Mouse (Mus musculus) embryonic facial prominence, embryonic 13.5 days (tissue): ENCODE data around the gene Aplp2. TPM values are rescaled to one million over a fixed set of nuclear protein-coding genes. Genes with fewer than 3 reads are reported as not detected.

ENCODE experiments used
- ATAC-seq: fragments of 200-750 bp; cut with Nextera tagmentation; 2 replicates; pipeline ENCODE4 v1.8.0; 2017; ENCODE audit warnings: low read depth; ENCODE audit not compliant: insufficient number of reproducible peaks, insufficient read depth, low FRiP score, low TSS enrichment
- H3K27ac ChIP-seq: fragments of 300-500 bp; sonication (generic); 2 replicates; pipeline ENCODE4 v1.5.1; 2015; ENCODE audit warnings: moderate library complexity, mild to moderate bottlenecking, inconsistent platforms
- H3K27me3 ChIP-seq: fragments of 300-500 bp; sonication (generic); 2 replicates; pipeline ENCODE4 v1.6.1; 2015; ENCODE audit warnings: mild to moderate bottlenecking, inconsistent platforms
- H3K36me3 ChIP-seq: fragments of 300-500 bp; sonication (generic); 2 replicates; pipeline ENCODE4 v1.6.1; 2015; ENCODE audit warnings: mild to moderate bottlenecking, inconsistent platforms
- H3K4me1 ChIP-seq: fragments of 300-500 bp; sonication (generic); 2 replicates; pipeline ENCODE4 v1.6.1; 2015; ENCODE audit warnings: inconsistent platforms
- H3K4me2 ChIP-seq: fragments of 300-500 bp; sonication (generic); 2 replicates; pipeline ENCODE4 v1.6.1; 2015; ENCODE audit warnings: moderate library complexity, mild to moderate bottlenecking, inconsistent platforms
- H3K4me3 ChIP-seq: fragments of 300-500 bp; sonication (generic); 2 replicates; pipeline ENCODE4 v1.5.1; 2015; ENCODE audit warnings: mild to moderate bottlenecking, inconsistent platforms
- H3K9ac ChIP-seq: fragments of 300-500 bp; sonication (generic); 2 replicates; pipeline ENCODE4 v1.6.1; 2015; ENCODE audit warnings: mild to moderate bottlenecking, inconsistent platforms
- H3K9me3 ChIP-seq: fragments of 300-500 bp; sonication (generic); 2 replicates; pipeline ENCODE4 v1.6.1; 2016; ENCODE audit warnings: inconsistent platforms
- WGBS: fragments of 180-500 bp; shearing (Covaris S2); methylation state at CpG from one replicate; pipeline ENCODE4 v1.1.7; 2015; ENCODE audit warnings: mixed read lengths; 5-methylcytosine and 5-hydroxymethylcytosine counted together
- polyA plus RNA-seq: library from polyadenylated mRNA; unstranded; fragments of >200 nt; fragmentation: Nextera tagmentation; extraction: Ambion mirVana; gene quantifications from 2 replicates; pipeline ENCODE4 v1.2.1, GENCODE M21; 2015

The Aplp2 gene
- polyA plus RNA-seq, 1 experiment from 2014 or later: 210 TPM

DNA sequence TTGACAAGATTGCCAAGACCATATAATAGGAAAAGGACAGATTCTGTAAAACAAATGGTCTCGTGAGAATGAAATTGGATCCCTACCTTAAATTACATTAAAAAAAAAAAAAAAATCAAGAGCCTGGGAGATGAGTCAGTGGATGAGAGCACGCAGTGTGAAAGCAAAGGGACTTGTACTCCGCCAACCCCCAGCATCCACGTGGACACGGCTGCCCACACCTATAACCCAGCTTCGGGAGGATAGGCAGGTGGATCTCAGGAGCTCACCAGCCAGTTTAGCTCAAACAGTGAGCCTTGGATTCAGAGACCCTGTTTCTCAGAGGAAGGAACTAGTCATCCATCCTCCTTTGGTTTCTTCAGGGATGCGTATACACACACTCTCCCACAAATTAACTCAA, 13.8 kb downstream of the Aplp2 start:
- no peak for ATAC-seq
- Histone ChIP-seq H3K4me1 (no peaks in the 10 kb centered on the region), H3K4me3 (no peak overlapping the region), H3K4me2 (no peak overlapping the region), H3K9ac (no peak overlapping the region), H3K27me3 (no peaks in the 10 kb centered on the region), H3K36me3 (peaks cover 9% of the 10 kb centered on the region), H3K9me3 (0 out of 2 replicates have a peak, but pooled peaks cover 4% of the 10 kb centered on the region), H3K27ac (no peak overlapping the region)
- 90% methylated on average over 7 of the region's 7 CpGs for WGBS

DNA sequence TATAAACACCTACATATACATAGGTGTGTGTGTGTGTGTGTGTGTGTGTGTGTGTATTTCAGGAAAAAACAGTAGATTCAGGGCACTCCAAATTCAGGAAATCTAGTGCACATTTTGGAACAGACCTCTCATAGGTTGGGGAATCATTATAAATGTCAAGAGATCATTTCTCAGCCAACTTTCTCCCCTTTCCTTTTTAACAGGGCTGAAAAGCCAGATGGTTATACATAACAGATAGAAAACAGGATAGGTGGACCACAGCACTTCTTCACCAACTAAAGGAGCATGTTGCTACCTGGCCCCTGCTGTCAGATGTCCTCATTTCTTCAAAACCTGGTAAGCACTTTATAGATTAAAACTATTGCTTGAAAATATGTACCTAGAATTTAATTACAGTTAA, 14.9 kb downstream of the Aplp2 start:
- Histone ChIP-seq H3K27ac (no peak overlapping the region), H3K27me3 (no peaks in the 10 kb centered on the region), H3K4me2 (no peak overlapping the region), H3K9ac (no peak overlapping the region), H3K36me3 (peaks cover 9% of the 10 kb centered on the region), H3K4me3 (no peak overlapping the region), H3K9me3 (0 out of 2 replicates have a peak, but pooled peaks cover 4% of the 10 kb centered on the region), H3K4me1 (no peaks in the 10 kb centered on the region)
- ATAC-seq: no peak

DNA sequence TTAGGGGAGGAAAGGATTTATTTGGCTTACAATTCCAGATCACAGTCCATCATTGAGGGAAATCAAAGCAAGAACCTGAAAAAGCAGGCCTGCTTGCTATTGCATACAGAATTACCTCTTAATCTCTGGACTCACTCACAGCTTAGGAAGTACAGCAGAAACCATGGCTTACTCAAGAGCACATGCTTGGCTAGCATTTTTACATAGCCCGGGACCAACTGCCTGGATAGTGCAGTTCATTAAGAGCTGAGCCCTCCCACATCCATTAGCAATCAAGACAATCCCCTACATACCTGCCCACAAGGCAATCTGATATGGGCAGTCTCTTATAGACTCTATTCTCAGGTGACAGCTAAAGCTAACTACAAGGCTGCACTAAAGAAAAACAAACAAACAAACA, 16.0 kb downstream of the Aplp2 start:
- H3K4me2 ChIP-seq: no peak overlapping the region
- peaks cover 4% of the 10 kb centered on the region; the same call in 1 of the 2 replicates for H3K4me1 ChIP-seq
- H3K9me3 ChIP-seq: 0 out of 2 replicates have a peak, but pooled peaks cover 4% of the 10 kb centered on the region
- H3K27me3 ChIP-seq: no peaks in the 10 kb centered on the region
- no peak overlapping the region for H3K9ac ChIP-seq
- H3K36me3 ChIP-seq: peaks cover 9% of the 10 kb centered on the region
- ATAC-seq: no peak
- no peak overlapping the region for H3K27ac ChIP-seq
- H3K4me3 ChIP-seq: no peak overlapping the region
- 76% methylated on average over 1 of the region's 1 CpGs for WGBS

DNA sequence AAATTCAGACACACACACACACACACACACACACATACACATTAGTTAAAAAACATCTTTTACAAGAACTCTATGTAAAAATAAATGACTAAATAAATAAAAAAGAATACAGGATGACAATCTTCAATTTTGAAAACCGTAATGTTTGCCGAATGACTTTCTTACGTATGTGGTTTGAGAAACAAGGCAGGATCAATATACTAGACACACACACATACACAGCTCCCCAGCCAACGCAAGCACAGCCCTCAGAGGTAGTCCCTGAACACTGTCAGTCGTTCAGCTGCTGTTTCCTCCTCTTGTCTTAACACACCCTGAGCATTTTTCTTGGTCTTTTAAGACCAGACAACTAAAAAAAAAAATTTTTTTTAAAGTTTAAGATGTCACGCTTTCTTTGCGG, 19.2 kb downstream of the Aplp2 start:
- Histone ChIP-seq H3K4me1 (peaks cover 6% of the 10 kb centered on the region; the same call in 1 of the 2 replicates), H3K4me2 (no peak overlapping the region), H3K36me3 (peaks cover 9% of the 10 kb centered on the region), H3K4me3 (no peak overlapping the region), H3K27ac (no peak overlapping the region), H3K9ac (no peak overlapping the region), H3K9me3 (0 out of 2 replicates have a peak, but pooled peaks cover 4% of the 10 kb centered on the region), H3K27me3 (no peaks in the 10 kb centered on the region)
- WGBS: 90% methylated on average over 7 of the region's 7 CpGs
- no peak for ATAC-seq

DNA sequence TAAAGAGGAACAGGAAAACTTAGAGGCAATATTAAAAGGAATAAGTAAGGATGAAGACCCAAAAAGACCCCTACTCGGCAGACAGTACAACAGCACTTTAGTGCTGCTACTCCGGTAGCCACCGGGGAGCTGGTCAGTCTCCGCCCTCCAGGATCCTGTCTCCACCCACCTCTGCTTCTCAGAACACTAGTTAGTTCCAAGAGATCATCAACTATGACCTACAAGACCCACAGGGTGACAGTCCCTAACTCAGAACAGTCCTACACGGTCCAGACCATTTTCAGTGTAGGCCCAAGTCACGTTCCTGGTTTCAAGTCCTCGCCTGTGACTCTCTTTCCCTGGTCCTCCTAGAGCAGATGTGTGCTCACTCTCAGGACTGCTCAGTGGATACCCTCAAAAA, 20.1 kb downstream of the Aplp2 start:
- Histone ChIP-seq H3K9me3 (0 out of 2 replicates have a peak, but pooled peaks cover 4% of the 10 kb centered on the region), H3K4me3 (no peak overlapping the region), H3K36me3 (peaks cover 9% of the 10 kb centered on the region), H3K4me2 (no peak overlapping the region), H3K27ac (no peak overlapping the region), H3K4me1 (peaks cover 6% of the 10 kb centered on the region; the same call in 1 of the 2 replicates), H3K9ac (no peak overlapping the region), H3K27me3 (no peaks in the 10 kb centered on the region)
- WGBS: 62% methylated on average over 7 of the region's 7 CpGs
- no peak for ATAC-seq

DNA sequence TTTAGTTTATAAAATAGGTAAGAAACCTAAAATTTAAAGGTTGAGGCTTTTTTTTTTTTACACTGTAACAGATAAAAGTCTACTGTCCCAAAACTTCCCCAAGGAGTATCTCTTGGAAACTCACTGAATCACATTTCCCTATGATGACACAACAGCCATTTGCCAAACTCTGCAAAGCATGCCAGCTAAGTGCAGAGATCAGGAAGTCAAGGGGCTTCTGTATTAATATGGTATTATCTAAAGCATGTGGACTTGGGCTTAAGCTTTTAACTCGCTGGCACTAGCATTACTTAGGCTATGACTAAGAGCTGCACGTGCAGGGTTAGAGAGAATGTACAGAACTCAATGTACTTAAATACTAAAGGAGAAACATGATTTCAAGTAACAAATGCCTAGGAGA, 22.4 kb downstream of the Aplp2 start:
- H3K9ac ChIP-seq: no peak overlapping the region
- 67% methylated on average over 2 of the region's 2 CpGs for WGBS

DNA sequence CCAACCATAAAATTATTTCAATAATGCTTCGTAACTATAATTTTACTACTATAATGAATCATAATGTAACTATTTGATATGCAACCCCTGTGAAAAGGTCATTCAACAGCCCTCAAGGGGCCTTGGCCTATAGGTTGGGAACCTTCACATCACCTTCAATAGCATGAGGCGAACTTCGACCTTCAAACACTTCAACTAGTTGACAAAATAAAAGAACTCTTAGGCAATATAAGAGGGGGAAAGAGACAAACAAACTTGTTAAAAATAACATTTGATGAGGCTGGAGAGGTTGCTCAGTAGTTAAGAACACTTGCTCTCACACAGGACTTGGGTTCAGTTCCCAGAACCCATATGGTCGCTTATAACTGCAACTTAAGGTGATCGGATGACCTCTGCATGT, 27.2 kb downstream of the Aplp2 start:
- H3K27me3 ChIP-seq: no peaks in the 10 kb centered on the region
- H3K4me3 ChIP-seq: no peak overlapping the region
- H3K36me3 ChIP-seq: no peaks in the 10 kb centered on the region
- no peak overlapping the region for H3K27ac ChIP-seq
- peaks cover 25% of the 10 kb centered on the region for H3K4me1 ChIP-seq
- no peaks in the 10 kb centered on the region for H3K9me3 ChIP-seq
- no peak for ATAC-seq
- 94% methylated on average over 5 of the region's 5 CpGs for WGBS
- no peak overlapping the region for H3K4me2 ChIP-seq
- no peak overlapping the region for H3K9ac ChIP-seq

More for the DNA sequence above, 22.4 kb downstream of the Aplp2 start:
- H3K4me1 ChIP-seq: peaks cover 6% of the 10 kb centered on the region; the same call in 1 of the 2 replicates
- no peak for ATAC-seq
- H3K36me3 ChIP-seq: peaks cover 9% of the 10 kb centered on the region
- no peaks in the 10 kb centered on the region for H3K9me3 ChIP-seq
- H3K4me2 ChIP-seq: no peak overlapping the region
- H3K27me3 ChIP-seq: no peaks in the 10 kb centered on the region
- H3K27ac ChIP-seq: no peak overlapping the region
- no peak overlapping the region for H3K4me3 ChIP-seq

DNA sequence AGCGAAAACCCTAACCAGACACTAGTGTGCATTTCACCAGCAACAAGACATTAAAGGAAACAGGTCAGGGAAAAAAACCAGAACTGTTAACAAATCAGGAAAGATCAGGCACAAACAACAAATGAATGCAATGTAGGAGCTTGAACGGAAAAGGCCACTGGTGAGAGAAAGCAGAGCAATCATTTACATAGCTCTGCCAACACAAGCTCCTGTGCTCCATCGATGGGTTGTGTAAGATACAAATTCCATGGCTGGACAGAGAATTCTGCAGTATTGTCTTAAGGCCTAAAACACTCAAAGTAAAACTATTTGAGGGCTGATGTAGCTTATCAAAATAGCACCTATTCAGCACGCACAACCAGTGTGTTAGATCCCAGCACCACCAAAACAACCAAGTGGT, 28.6 kb downstream of the Aplp2 start:
- ATAC-seq: no peak
- H3K27me3 ChIP-seq: no peaks in the 10 kb centered on the region
- H3K4me3 ChIP-seq: no peak overlapping the region
- no peak overlapping the region for H3K9ac ChIP-seq
- no peak overlapping the region for H3K27ac ChIP-seq
- H3K9me3 ChIP-seq: no peaks in the 10 kb centered on the region
- H3K36me3 ChIP-seq: no peaks in the 10 kb centered on the region
- 81% methylated on average over 4 of the region's 4 CpGs for WGBS
- no peak overlapping the region for H3K4me2 ChIP-seq
- H3K4me1 ChIP-seq: peaks cover 23% of the 10 kb centered on the region

DNA sequence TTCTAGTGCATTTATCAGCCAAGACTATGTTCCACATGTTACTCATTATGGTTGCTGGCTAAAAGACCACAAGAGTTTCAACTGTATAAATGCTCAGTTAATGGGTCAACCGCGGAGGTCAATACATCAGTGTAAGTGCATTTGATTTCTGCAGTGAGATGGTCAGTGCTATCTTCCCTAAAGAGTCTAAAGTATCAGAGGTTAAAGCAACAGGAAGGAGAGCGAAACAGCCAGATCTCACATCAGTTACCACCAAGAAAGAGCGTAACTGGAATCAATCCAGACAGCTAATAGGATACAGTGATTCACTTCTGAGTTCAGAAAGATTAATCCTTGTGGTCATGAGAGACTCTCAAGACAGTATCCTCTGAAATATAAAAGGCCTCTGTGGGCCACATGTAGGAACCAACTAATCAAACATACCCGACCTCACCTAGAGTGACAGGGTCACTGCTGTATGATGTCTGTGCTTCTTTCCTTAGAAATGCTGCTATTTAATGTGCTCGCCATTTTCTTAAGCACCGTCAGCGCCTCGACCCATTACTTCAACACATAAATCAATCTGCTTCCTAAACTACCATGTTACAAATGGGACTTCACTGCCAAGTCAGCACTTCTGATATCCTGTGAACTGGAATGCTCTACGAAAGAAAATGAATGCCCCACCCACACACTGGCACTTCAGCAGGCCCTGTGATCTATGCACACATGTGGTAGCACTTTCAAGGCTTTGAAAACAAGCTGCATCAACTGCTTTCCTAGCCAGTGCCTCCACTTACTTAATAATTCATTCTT, 30.1 kb downstream of the Aplp2 start:
- 46% methylated on average over 10 of the region's 10 CpGs for WGBS
- no peak for ATAC-seq
- Histone ChIP-seq H3K36me3 (peaks cover 2% of the 10 kb centered on the region), H3K27ac (peak overlapping the region; percentile 28; the same call in 1 of the 2 replicates), H3K4me2 (no peak overlapping the region), H3K9ac (no peak overlapping the region), H3K27me3 (no peaks in the 10 kb centered on the region), H3K9me3 (no peaks in the 10 kb centered on the region), H3K4me3 (no peak overlapping the region), H3K4me1 (peaks cover 26% of the 10 kb centered on the region)

DNA sequence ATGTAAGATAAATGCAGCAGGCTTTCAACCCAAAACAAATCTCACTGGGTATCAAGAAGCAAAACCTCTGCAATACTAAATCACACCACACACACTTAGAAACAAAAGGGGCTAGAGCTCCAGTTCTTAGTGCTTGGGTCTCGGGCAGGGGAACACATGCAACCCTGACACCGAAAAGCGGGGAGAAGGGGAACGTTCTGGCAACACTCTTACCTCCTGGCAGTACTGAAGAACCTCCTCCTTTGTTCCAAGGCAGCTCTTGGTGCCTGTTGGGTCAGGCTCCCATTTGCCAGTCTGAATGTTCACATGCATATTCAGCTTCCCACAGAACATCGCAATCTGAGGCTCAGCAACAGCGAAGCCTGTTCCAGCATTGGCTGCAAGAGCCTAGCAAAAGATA, 33.9 kb downstream of the Aplp2 start:
- Histone ChIP-seq H3K4me1 (peaks cover 22% of the 10 kb centered on the region), H3K4me2 (no peak overlapping the region), H3K4me3 (no peak overlapping the region), H3K27me3 (no peaks in the 10 kb centered on the region), H3K9me3 (no peaks in the 10 kb centered on the region), H3K9ac (no peak overlapping the region), H3K36me3 (peaks cover 21% of the 10 kb centered on the region), H3K27ac (no peak overlapping the region)
- no peak for ATAC-seq
- WGBS: 89% methylated on average over 6 of the region's 6 CpGs

DNA sequence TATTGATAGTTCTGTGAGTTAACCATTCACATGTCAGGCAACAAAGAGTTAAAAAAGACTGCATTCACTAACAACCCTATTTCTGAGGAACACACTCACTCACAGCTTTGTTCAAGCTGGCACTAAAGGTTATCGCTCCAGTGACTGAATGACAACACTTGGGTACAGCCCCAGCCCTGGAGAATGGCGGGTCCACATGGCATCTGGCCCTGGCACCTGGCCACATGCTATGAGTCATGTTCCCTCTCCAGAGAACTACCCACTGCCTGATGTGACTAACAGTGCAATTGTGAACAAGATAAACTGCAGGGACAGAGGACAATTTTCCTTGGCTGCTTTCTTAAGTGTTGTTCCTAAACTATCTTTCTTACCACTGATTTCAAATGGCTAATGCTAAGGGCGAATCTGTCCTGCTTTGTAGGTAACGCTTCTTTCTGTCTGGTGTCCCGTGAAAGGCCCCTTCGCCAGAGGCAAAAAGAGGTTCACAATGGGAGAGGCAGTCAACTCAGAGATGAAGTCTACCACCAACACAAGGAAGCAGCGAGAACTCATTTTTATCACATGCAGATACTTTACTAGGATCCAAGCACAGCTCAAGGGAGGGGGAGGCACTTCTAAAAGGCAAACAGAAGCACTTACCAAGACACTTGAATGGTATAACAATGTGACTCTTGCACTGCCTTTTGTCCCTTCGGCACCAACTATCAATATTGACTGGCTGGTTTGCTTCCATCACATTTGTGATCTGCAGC, 35.1 kb downstream of the Aplp2 start:
- 84% methylated on average over 8 of the region's 8 CpGs for WGBS
- Histone ChIP-seq H3K27me3 (no peaks in the 10 kb centered on the region), H3K9me3 (no peaks in the 10 kb centered on the region), H3K36me3 (peaks cover 27% of the 10 kb centered on the region), H3K9ac (no peak overlapping the region), H3K4me1 (peaks cover 12% of the 10 kb centered on the region), H3K27ac (no peak overlapping the region), H3K4me2 (no peak overlapping the region), H3K4me3 (no peak overlapping the region)
- ATAC-seq: no peak

DNA sequence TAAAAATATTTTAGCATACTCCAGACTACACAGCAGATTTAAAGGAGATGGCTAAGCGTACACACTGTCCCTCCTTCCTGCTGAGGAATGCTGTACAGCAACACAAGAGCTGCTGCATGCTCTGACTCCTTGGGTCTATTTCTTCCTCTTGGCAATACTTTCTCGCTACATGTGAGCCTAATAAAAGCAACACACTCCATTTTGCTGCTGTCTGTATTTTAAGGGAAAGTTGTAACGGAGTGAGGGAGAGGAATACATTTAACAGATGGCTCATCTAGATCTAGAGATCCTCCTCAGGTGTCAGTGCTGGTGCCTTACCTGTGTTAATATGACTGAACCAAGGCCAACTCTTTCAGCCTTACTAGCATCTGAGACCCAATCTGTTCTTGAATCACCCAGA, 35.6 kb downstream of the Aplp2 start:
- WGBS: 72% methylated on average over 3 of the region's 3 CpGs

More for the DNA sequence above, 35.6 kb downstream of the Aplp2 start:
- H3K4me3 ChIP-seq: no peak overlapping the region
- ATAC-seq: no peak
- H3K4me2 ChIP-seq: no peak overlapping the region
- H3K9me3 ChIP-seq: no peaks in the 10 kb centered on the region
- no peaks in the 10 kb centered on the region for H3K27me3 ChIP-seq
- no peak overlapping the region for H3K9ac ChIP-seq
- peaks cover 33% of the 10 kb centered on the region for H3K36me3 ChIP-seq
- peaks cover 6% of the 10 kb centered on the region for H3K4me1 ChIP-seq
- H3K27ac ChIP-seq: no peak overlapping the region
